Mouse (Mus musculus) intestine, embryonic 15.5 days (tissue): ENCODE data around the gene Mamdc4. TPM values are rescaled to one million over a fixed set of nuclear protein-coding genes. Genes with fewer than 3 reads are reported as not detected.
"Not testable (repeated sequence)": the region's sequence is repeated elsewhere in the genome, so short reads cannot be mapped to it uniquely, and the experiment has no call there.

Experiments used
- ATAC-seq: fragments of 200-750 bp; cut with Nextera tagmentation; 2 replicates; pipeline ENCODE4 v1.8.0; 2017; ENCODE audit warnings: moderate TSS enrichment, moderate library complexity
- H3K27ac ChIP-seq: fragments of 300-500 bp; sonication (generic); 2 replicates; pipeline ENCODE4 v1.5.1; 2015; ENCODE audit warnings: mild to moderate bottlenecking, inconsistent platforms
- H3K27me3 ChIP-seq: fragments of 300-500 bp; sonication (generic); replicated peaks from 2 replicates; pipeline ENCODE4 v1.6.1; 2015; ENCODE audit warnings: inconsistent platforms
- H3K36me3 ChIP-seq: fragments of 300-500 bp; sonication (generic); 2 replicates; pipeline ENCODE4 v1.6.1; 2015; ENCODE audit warnings: inconsistent platforms
- H3K4me1 ChIP-seq: fragments of 300-500 bp; sonication (generic); replicated peaks from 2 replicates; pipeline ENCODE4 v1.6.1; 2015; ENCODE audit warnings: inconsistent platforms
- H3K4me2 ChIP-seq: fragments of 300-500 bp; sonication (generic); replicated peaks from 2 replicates; pipeline ENCODE4 v1.6.1; 2015; ENCODE audit warnings: mild to moderate bottlenecking, inconsistent platforms
- H3K4me3 ChIP-seq: fragments of 300-500 bp; sonication (generic); replicated peaks from 2 replicates; pipeline ENCODE4 v1.5.1; 2015; ENCODE audit warnings: inconsistent platforms
- H3K9ac ChIP-seq: fragments of 300-500 bp; sonication (generic); 2 replicates; pipeline ENCODE4 v1.6.1; 2015; ENCODE audit warnings: inconsistent platforms
- H3K9me3 ChIP-seq: fragments of 300-500 bp; sonication (generic); 2 replicates; pipeline ENCODE4 v1.6.1; 2016; ENCODE audit warnings: inconsistent platforms
- WGBS: fragments of 180-500 bp; shearing (Covaris S2); methylation state at CpG from one replicate; pipeline ENCODE4 v1.1.7; 2015; 5-methylcytosine and 5-hydroxymethylcytosine counted together
- polyA plus RNA-seq: library from polyadenylated mRNA; unstranded; fragments of >200 nt; fragmentation: Nextera tagmentation; extraction: Ambion mirVana; gene quantifications from 2 replicates; pipeline ENCODE4 v1.2.1, GENCODE M21; 2015

The Mamdc4 gene
- polyA plus RNA-seq, 1 experiment from 2014 or later = 297 TPM

DNA sequence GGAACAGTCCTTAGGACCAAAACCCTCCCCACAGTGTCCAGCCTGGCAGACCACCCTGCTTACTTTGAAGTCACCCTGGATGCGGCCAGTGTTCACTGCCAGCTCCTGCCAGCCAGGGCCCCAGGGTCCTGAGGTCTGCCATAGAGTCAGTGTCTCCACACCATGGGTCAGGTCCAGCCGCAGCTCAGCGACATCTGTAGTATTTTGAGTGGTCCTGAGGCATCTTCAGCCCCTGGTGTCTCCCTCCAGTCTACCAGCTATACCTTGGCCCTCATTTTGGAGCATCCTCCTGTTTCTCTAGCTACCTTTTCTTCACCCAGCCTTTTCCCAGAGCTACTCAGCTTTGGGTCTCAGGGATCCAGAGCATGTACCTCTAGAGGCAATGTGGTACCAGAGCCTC lies 5.3 kb downstream of the Mamdc4 start:
- Histone ChIP-seq H3K27me3 (no peaks in the 10 kb centered on the region), H3K36me3 (peaks cover 23% of the 10 kb centered on the region), H3K9ac (peak overlapping the region; percentile 43), H3K27ac (peak overlapping the region; percentile 56; the same call in 1 of the 2 replicates), H3K9me3 (no peaks in the 10 kb centered on the region), H3K4me1 (peaks cover 13% of the 10 kb centered on the region), H3K4me3 (peak overlapping the region; percentile 35), H3K4me2 (peak overlapping the region; percentile 54)
- ATAC-seq = no peak
- 83% methylated on average over 3 of the region's 3 CpGs for WGBS

DNA sequence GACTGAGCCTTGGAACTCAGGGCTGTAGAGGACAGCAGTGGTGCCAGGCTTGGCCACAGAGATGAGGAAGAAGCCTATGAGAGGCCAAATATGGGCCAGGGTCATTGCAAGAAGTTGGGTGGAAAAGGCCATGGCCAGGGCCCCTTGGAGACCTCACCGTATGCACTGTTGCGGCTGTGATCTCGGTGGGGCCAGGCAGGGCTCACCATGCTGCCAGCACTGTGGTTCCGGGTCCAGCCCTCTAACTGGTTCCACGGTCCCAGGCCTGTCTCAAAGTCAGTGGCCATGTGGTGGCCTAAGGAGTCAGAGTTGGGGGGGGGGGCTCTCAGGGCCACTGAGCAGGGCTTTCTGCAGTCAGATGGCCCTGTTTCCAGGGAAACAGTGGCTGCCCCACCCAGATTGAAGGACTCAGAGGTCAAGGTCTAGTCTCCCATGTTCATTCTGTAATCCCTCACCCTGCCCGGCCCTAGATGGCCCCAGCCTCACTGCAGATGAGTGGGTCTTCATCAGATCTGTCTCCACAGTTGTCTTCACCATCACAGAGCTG lies 6.1 kb downstream of the Mamdc4 start:
- ATAC-seq = no peak
- Histone ChIP-seq H3K9me3 (no peaks in the 10 kb centered on the region), H3K4me2 (peak overlapping the region; percentile 54), H3K4me1 (peaks cover 7% of the 10 kb centered on the region), H3K9ac (peak overlapping the region; percentile 41; the same call in 1 of the 2 replicates), H3K27me3 (no peaks in the 10 kb centered on the region), H3K36me3 (peaks cover 31% of the 10 kb centered on the region), H3K27ac (peak overlapping the region; percentile 44; the same call in 1 of the 2 replicates), H3K4me3 (peak overlapping the region; percentile 35)
- WGBS = 80% methylated on average over 6 of the region's 6 CpGs

DNA sequence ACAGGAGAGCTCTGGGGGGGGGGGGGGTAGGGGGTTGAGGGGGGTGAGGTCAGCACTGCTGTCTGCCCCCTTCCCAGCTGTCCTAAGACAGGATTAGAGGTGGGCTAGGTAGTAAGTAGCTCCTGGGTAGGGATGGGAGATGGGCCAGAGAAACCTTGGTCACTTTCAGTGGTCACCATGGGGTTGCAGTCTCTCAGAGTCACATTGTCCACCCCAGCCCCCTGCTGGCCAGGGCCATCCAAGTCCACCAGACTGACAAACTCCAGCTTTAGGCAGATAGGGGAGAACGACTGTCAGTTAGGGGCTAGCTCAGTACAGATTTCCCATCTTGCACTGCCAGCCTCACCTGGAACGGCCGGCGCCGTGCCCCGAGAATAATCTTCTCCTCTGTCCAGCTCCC lies 8.1 kb downstream of the Mamdc4 start:
- peak overlapping the region; percentile 54 for H3K4me2 ChIP-seq

DNA sequence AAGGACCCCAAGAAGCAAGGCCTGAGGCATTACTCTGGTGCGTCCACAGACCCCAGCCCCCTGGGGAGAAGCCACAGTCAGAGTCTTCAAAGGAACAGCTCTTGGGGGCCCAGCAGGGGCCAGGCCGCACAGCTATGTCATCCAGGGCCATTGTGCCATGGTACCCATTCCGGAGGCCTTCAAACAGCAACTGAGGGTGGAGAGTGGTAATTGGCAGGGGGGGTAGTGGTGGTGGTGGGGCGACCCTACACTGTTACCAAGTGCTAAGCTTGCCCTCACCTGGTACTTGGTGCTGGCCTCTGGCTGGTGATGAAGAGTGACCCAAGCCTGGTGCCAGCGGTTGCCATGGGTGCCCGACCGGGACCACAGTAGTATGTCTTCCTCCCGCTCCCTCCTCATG lies 8.9 kb downstream of the Mamdc4 start:
- no peaks in the 10 kb centered on the region for H3K4me1 ChIP-seq
- H3K36me3 ChIP-seq = peaks cover 51% of the 10 kb centered on the region
- H3K4me2 ChIP-seq = peak overlapping the region; percentile 35
- H3K4me3 ChIP-seq = 0 out of 2 replicates have a peak overlapping the region, but pooled peaks have one; percentile 4
- no peak for ATAC-seq
- no peak overlapping the region; the same call in 1 of the 2 replicates for H3K9ac ChIP-seq
- whole genome bisulfite sequencing = 90% methylated on average over 8 of the region's 8 CpGs
- no peaks in the 10 kb centered on the region for H3K27me3 ChIP-seq
- peak overlapping the region; percentile 19; the same call in 1 of the 2 replicates for H3K27ac ChIP-seq
- H3K9me3 ChIP-seq = no peaks in the 10 kb centered on the region

More for the DNA sequence above, 8.1 kb downstream of the Mamdc4 start:
- H3K9me3 ChIP-seq = no peaks in the 10 kb centered on the region
- H3K27me3 ChIP-seq = no peaks in the 10 kb centered on the region
- H3K4me3 ChIP-seq = no peak overlapping the region
- no peak overlapping the region for H3K9ac ChIP-seq
- 75% methylated on average over 6 of the region's 6 CpGs for WGBS
- peaks cover 43% of the 10 kb centered on the region for H3K36me3 ChIP-seq
- no peaks in the 10 kb centered on the region for H3K4me1 ChIP-seq
- ATAC-seq = no peak
- H3K27ac ChIP-seq = no peak overlapping the region

DNA sequence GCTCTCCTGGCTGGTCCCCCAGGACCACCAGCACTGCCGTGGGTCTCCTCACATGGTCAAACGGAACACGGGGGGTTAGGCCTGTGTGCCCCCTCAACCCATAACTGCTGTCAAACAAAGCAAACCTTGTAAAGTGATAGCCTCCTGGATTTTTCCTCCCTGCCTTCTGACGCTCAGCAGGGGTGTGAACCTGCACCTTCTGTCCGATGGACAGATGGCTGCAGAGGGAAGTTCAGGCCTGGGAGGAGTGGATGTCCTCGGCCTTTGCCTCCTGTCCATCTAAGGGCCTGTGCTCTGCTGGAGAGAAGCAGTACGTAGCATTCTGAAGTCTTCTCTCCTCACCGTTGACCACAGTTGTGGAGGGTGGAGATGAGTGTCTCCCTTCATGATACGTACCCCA lies 12.7 kb downstream of the Mamdc4 start:
- peaks cover 14% of the 10 kb centered on the region for H3K4me1 ChIP-seq
- H3K36me3 ChIP-seq = peaks cover 51% of the 10 kb centered on the region
- H3K9me3 ChIP-seq = no peaks in the 10 kb centered on the region
- no peak overlapping the region for H3K4me3 ChIP-seq
- no peak overlapping the region for H3K4me2 ChIP-seq
- H3K27me3 ChIP-seq = no peaks in the 10 kb centered on the region
- H3K9ac ChIP-seq = no peak overlapping the region
- WGBS = 73% methylated on average over 9 of the region's 9 CpGs
- no peak for ATAC-seq
- H3K27ac ChIP-seq = 0 out of 2 replicates have a peak overlapping the region, but pooled peaks have one; percentile 22

DNA sequence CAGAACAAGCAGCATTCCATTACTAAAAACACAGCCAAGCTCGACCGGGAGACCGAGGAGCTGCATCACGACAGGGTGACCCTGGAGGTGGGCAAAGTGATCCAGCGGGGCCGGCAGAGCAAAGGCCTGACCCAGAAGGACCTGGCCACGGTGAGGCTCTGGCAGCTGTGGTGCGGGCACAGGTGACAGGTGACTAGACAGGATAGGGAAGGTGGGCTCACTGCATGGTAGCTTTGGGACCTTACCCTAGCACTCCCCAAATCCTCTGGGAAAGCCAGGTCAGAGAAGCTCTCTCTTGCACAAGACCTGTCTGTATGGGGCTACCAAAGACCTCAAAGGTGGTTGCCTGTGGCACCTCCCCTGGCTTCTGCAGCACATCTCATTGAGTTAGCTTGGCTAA lies 14.1 kb downstream of the Mamdc4 start:
- no peak overlapping the region for H3K9ac ChIP-seq
- no peak overlapping the region for H3K4me3 ChIP-seq
- peaks cover 17% of the 10 kb centered on the region for H3K4me1 ChIP-seq
- peak; percentile 5 for ATAC-seq
- 85% methylated on average over 8 of the region's 8 CpGs for WGBS
- H3K36me3 ChIP-seq = peaks cover 42% of the 10 kb centered on the region
- H3K27me3 ChIP-seq = no peaks in the 10 kb centered on the region
- no peak overlapping the region for H3K4me2 ChIP-seq
- H3K27ac ChIP-seq = no peak overlapping the region
- no peaks in the 10 kb centered on the region for H3K9me3 ChIP-seq

DNA sequence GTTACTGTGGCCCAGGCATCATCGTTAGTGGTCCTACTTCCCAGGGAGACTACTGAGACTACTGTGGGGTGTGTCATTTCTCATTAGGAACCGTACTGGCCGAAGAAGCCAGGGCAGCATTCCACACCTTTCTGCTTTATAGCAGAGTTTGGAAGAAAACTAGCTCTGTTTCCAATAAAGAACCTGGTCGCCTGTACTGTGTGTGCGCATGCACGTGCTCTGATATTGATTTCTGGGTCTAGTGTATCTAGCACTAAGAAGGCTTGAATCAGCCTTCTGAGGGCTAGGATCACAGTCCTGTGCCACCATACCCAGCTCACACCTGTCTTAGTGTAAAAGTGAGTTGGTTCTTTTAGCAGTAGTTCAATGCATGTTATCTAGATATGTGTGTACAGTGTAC lies 15.9 kb downstream of the Mamdc4 start:
- Histone ChIP-seq H3K4me1 (peaks cover 17% of the 10 kb centered on the region), H3K4me3 (peak overlapping the region; percentile 98), H3K4me2 (peak overlapping the region; percentile 91), H3K36me3 (peaks cover 26% of the 10 kb centered on the region), H3K27me3 (no peaks in the 10 kb centered on the region), H3K27ac (0 out of 2 replicates have a peak overlapping the region, but pooled peaks have one; percentile 83), H3K9me3 (no peaks in the 10 kb centered on the region), H3K9ac (peak overlapping the region; percentile 84)
- ATAC-seq = no peak
- WGBS = 57% methylated on average over 6 of the region's 6 CpGs

DNA sequence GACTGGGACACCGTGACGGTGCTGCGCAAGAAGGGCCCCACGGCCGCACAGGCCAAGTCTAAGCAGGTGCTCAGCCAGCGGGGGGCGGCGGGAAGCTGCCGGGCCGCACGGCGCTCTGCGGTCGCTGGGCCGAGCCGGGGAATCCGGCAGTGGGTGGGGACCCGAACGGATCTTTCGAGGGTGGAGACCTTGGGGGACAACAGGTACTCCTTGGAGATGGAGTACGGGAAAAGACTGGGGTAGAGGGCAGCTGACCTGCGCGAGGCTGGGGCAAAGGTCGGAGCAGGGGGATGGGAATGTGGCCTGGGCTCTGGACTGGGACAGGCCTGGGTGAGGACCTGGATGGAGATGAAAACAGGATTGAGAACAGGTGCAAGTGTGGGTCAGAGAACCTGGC lies 16.7 kb downstream of the Mamdc4 start:
- peak overlapping the region; percentile 91 for H3K4me2 ChIP-seq
- ATAC-seq = no peak; the same call in 1 of the 2 replicates
- no peaks in the 10 kb centered on the region for H3K9me3 ChIP-seq
- peak overlapping the region; percentile 98 for H3K4me3 ChIP-seq
- peaks cover 17% of the 10 kb centered on the region for H3K4me1 ChIP-seq
- peaks cover 22% of the 10 kb centered on the region for H3K36me3 ChIP-seq
- no peaks in the 10 kb centered on the region for H3K27me3 ChIP-seq
- under 1% methylated on average over 24 of the region's 24 CpGs for WGBS
- H3K9ac ChIP-seq = peak overlapping the region; percentile 84
- H3K27ac ChIP-seq = peak overlapping the region; percentile 83

DNA sequence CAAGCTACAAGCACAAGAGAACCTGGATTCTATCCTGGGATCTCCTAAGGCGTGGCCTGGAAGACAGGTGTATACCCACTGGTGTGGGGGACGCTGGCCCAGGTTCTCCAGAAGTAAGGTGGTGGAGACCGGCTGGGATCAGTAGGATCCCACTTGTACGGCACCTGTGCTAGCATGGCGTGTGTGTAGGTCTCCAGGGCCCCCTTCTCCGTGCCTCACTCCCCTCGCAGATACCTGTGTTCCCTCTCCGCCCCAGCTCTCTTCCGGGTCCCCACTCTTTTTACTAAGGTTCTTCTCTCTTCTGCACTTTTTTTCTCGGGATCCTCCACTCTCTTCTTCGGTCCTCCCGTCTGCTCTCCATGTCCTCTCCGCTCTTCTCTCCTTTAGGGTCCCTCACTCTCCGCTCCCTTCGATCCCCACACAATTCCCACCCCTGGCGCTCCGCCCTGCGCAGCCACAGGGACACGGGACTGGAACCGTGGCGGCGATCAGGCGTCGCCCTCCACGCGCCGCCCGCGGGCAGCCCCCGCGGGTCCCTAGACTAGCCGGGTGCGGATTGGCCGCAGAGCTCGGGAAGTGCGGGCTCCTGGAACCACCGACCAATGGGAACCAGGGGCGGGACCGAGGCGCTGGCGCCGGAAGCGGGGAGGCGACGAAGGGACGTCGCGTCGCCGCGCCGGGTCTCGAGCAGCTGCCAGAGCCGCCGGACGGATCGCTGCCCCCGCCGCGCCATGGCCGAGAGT lies 17.3 kb downstream of the Mamdc4 start, which contains the start of gene Edf1:
Edf1 (plus strand) TSS at position 627 of the 743 bp plus-strand sequence.
- Histone ChIP-seq H3K4me3 (peak within 1 kb of the TSS; percentile 98), H3K9me3 (no peaks in the 10 kb centered on the region), H3K4me2 (peak within 1 kb of the TSS; percentile 91), H3K4me1 (peaks cover 17% of the 10 kb centered on the region), H3K27me3 (no peaks in the 10 kb centered on the region), H3K36me3 (peaks cover 21% of the 10 kb centered on the region), H3K27ac (peak within 1 kb of the TSS; percentile 83), H3K9ac (peak within 1 kb of the TSS; percentile 84)
- peak; percentile 95 for ATAC-seq
- under 1% methylated on average over 61 of the region's 61 CpGs for WGBS

DNA sequence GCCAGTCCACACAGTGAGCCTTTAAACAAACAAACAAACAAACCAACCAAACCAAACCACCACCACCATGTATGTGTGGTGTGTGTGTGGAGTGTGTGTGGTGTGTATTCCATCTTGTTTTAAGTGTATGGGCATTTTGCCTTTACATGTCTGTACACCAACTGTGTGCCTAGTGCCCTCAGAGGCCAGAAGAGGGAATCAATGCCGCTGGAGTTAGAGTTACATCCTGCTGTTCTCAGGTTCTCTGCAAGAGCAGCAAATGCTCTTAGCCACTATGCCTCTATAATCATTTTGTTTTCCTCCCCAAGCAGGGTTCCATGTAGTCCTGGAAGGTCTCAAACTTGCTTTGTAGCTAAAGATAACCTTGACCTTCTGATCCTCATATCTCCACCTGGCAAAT lies 18.3 kb downstream of the Mamdc4 start:
- Histone ChIP-seq H3K9me3 (no peaks in the 10 kb centered on the region), H3K4me2 (peak overlapping the region; percentile 91; the same call in 1 of the 2 replicates), H3K9ac (no peak overlapping the region), H3K36me3 (peaks cover 10% of the 10 kb centered on the region), H3K4me3 (no peak overlapping the region), H3K27ac (no peak overlapping the region), H3K27me3 (no peaks in the 10 kb centered on the region), H3K4me1 (peaks cover 17% of the 10 kb centered on the region)
- WGBS = 70% methylated on average over 1 of the region's 1 CpGs
- ATAC-seq = no peak

DNA sequence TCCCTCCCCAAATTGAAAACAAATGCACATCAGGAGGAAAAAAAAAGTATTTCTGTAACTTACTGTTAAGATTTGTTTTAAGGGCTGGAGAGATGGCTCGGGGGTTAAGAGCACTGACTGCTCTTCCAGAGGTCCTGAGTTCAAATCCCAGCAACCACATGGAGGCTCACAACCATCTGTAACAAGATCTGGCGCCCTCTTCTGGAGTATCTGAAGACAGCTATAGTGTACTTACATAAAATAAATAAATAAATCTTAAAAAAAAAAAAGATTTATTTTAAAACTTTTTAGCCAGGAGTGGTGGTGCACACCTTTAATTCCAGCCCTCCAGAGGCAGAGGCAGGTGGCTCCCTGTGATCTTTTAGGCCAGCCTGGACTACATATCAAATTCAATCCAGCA lies 19.2 kb downstream of the Mamdc4 start:
- peaks cover 17% of the 10 kb centered on the region for H3K4me1 ChIP-seq
- not testable (repeated sequence) for ATAC-seq, H3K36me3 ChIP-seq, H3K4me2 ChIP-seq, H3K9ac ChIP-seq, H3K9me3 ChIP-seq, H3K4me3 ChIP-seq, H3K27me3 ChIP-seq, H3K27ac ChIP-seq
- WGBS = 47% methylated on average over 2 of the region's 2 CpGs

DNA sequence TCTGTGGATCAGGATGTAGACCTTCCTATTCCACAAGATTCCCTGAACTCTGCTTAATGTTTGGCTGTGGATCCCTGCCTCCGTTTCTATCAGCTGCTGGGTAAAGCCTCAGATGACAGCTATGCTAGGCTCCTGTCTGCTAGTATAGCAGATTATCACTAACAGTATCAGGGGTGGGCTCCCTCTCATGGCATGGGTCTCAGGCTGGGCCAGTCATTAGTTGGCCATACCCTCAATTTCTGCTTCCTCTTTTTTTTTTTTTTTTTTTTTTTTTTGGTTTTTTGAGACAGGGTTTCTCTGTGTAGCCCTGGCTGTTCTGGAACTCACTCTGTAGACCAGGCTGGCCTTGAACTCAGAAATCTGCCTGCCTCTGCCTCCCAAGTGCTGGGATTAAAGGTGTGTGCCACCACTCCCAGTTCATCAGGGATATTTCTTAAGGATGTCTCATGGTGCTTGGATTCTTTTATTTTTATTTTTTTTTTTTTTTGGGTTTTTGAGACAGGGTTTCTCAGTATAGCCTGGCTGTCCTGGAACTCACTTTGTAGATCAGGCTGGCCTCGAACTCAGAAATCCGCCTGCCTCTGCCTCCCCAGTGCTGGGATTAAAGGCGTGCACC lies 21.4 kb downstream of the Mamdc4 start:
- 85% methylated on average over 4 of the region's 4 CpGs for WGBS
- H3K27me3 ChIP-seq, H3K4me2 ChIP-seq, H3K36me3 ChIP-seq, H3K4me1 ChIP-seq, H3K27ac ChIP-seq, H3K4me3 ChIP-seq, H3K9ac ChIP-seq, ATAC-seq, H3K9me3 ChIP-seq: not testable (repeated sequence)
